Comparison of ENCODE assay signal across 9 mouse cellular contexts in the genomic region with DNA sequence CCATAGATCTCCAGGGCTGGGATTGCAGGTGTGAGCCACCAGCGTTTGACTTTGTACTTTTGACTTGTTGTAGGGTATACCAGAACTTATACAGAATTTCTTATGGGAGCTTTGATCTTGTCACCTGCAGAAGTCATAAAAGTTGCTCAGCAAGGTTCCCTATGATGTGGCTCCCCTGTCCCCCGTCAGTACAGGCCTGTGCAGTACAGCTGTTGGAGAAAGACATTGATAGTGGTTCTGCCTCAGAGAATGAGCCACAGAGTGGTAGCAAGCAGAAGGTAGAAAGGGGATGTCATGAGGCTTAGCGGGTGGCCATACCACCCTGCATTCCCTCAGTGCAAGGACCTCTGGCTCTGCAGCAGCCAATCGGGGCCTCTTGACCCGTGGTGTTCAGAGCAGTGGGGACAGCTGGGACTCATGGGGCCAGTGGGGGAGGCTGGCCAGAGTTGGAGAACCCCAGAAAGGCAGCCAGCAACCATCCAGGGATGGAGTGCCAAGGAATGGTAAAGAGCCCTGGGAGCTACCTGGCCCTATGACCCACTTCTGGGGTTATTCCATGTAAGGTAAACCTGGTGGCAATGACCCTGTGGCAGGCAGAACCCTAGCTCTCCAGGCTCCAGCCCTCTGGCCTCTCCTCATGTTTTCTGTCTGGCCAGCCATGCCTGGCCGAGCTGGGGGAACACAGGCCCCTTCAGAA. TPM values are rescaled to one million over a fixed set of nuclear protein-coding genes. Genes with fewer than 3 reads are reported as not detected.
DNase-seq lines count a peak whose midpoint lies in the region; ATAC-seq and TF ChIP-seq lines count a peak whose summit lies in the region.
"Had no signal": no experiment of that assay in that cellular context is flagged by ENCODE, and none has a peak within 500 bp of the region (broad histone marks: within the 10 kb centered on the region; RNA-seq: fewer than 3 reads in every experiment).

No protein-coding gene starts in this region.

- H3K27me3 ChIP-seq in liver, adult 2 months (ENCODE audit: control insufficient read depth, insufficient read depth, low read length), result no peaks in the 10 kb centered on the region
- H3K27me3 ChIP-seq in forebrain, embryonic 13.5 days, result no peaks in the 10 kb centered on the region
- H3K27me3 ChIP-seq in limb, embryonic 13.5 days, result 0 out of 2 replicates have a peak, but pooled peaks cover 6% of the 10 kb centered on the region
- no peaks in the 10 kb centered on the region for H3K27me3 ChIP-seq in thymus, adult 2 months (ENCODE audit: control insufficient read depth, insufficient read depth, low read length)

- TF ChIP-seq CTCF in liver, adult 2 months (IDR thresholded peaks at IDR 0.05; ENCODE audit: low read depth, low read length), result no peak
- no peak for TF ChIP-seq CTCF in thymus, adult 2 months (IDR thresholded peaks at IDR 0.05; ENCODE audit: borderline replicate concordance, control insufficient read depth, extremely low read depth, insufficient read depth, low read length, poor library complexity)

- no peaks in the 10 kb centered on the region for H3K79me2 ChIP-seq in liver, adult 2 months (ENCODE audit: control insufficient read depth, insufficient read depth, low read length)

- H3K27ac ChIP-seq in liver, adult 2 months (replicated peaks; ENCODE audit: insufficient read depth, low read depth, low read length), result peak overlapping the region; percentile 82
- peak overlapping the region; percentile 69 for H3K27ac ChIP-seq in forebrain, embryonic 13.5 days
- H3K27ac ChIP-seq in limb, embryonic 13.5 days, result peak overlapping the region; percentile 87
- H3K27ac ChIP-seq in thymus, adult 2 months (ENCODE audit: control insufficient read depth, insufficient read depth, low read length), result peak overlapping the region; percentile 92

- H3K9me3 ChIP-seq in forebrain, embryonic 13.5 days (replicated peaks), result no peaks in the 10 kb centered on the region
- H3K9me3 ChIP-seq in limb, embryonic 13.5 days, result no peaks in the 10 kb centered on the region

- peak; percentile 86 for DNase-seq in liver, adult 2 months (ENCODE audit: extremely low read depth, low read depth, low spot score)
- no peak for DNase-seq in liver
- peak; percentile 70 for DNase-seq in thymus, adult 2 months
- no peak for DNase-seq in Muller cell, postnatal 12 days (ENCODE audit: inconsistent ontology term)

- no peak overlapping the region for H3K4me2 ChIP-seq in forebrain, embryonic 13.5 days
- H3K4me2 ChIP-seq in limb, embryonic 13.5 days (replicated peaks), result peak overlapping the region; percentile 31
- H3K4me2 ChIP-seq: liver, embryonic 11.5 days had no signal

- ATAC-seq in forebrain, embryonic 13.5 days, result no peak
- no peak for ATAC-seq in limb, embryonic 13.5 days (ENCODE audit: low FRiP score, low read depth)
- no peak for ATAC-seq in frontal cortex, adult (ENCODE audit: low TSS enrichment)

- peaks cover 9% of the 10 kb centered on the region; the same call in 1 of the 2 replicates for H3K4me1 ChIP-seq in liver, adult 2 months (ENCODE audit: control insufficient read depth, insufficient read depth, low read length)
- peaks cover 82% of the 10 kb centered on the region for H3K4me1 ChIP-seq in forebrain, embryonic 13.5 days
- peaks cover 73% of the 10 kb centered on the region for H3K4me1 ChIP-seq in limb, embryonic 13.5 days
- peaks cover 67% of the 10 kb centered on the region for H3K4me1 ChIP-seq in thymus, adult 2 months (replicated peaks; ENCODE audit: control insufficient read depth, insufficient read depth, low read length)

- peak overlapping the region; percentile 13; the same call in 1 of the 2 replicates for H3K4me3 ChIP-seq in liver, adult 2 months (ENCODE audit: insufficient read depth, low read depth, low read length)
- no peak overlapping the region for H3K4me3 ChIP-seq in forebrain, embryonic 13.5 days
- H3K4me3 ChIP-seq in limb, embryonic 13.5 days, result no peak overlapping the region
- no peak overlapping the region for H3K4me3 ChIP-seq in thymus, adult 2 months (ENCODE audit: control insufficient read depth, insufficient read depth, low read length)

- TF ChIP-seq POLR2A in liver, adult 2 months (IDR thresholded peaks at IDR 0.05; ENCODE audit: extremely low read depth, insufficient read depth, low read length), result no peak
- TF ChIP-seq POLR2A in thymus, adult 2 months (IDR thresholded peaks at IDR 0.05; ENCODE audit: control insufficient read depth, extremely low read depth, insufficient read depth, low read length, poor library complexity), result 0 out of 2 replicates have a peak, but pooled peaks have one; percentile 30

- H3K9ac ChIP-seq in liver, adult 2 months (ENCODE audit: low read depth, low read length), result peak overlapping the region; percentile 41
- H3K9ac ChIP-seq in forebrain, embryonic 13.5 days, result peak overlapping the region; percentile 45
- H3K9ac ChIP-seq in limb, embryonic 13.5 days, result peak overlapping the region; percentile 19; the same call in 1 of the 2 replicates

- H3K36me3 ChIP-seq in liver, adult 2 months (ENCODE audit: control insufficient read depth, insufficient read depth, low read length), result no peaks in the 10 kb centered on the region
- H3K36me3 ChIP-seq in forebrain, embryonic 13.5 days (ENCODE audit: poor library complexity, severe bottlenecking), result no peaks in the 10 kb centered on the region
- H3K36me3 ChIP-seq in limb, embryonic 13.5 days, result no peaks in the 10 kb centered on the region
- H3K36me3 ChIP-seq in thymus, adult 2 months (ENCODE audit: control insufficient read depth, insufficient read depth, low read length), result no peaks in the 10 kb centered on the region

- 20% methylated on average over 6 of the region's 6 CpGs for WGBS in liver, adult 2 months
- WGBS in forebrain, embryonic 13.5 days, result 65% methylated on average over 6 of the region's 6 CpGs
- WGBS in limb, embryonic 13.5 days, result 43% methylated on average over 6 of the region's 6 CpGs
- WGBS in thymus, adult 2 months, result 22% methylated on average over 6 of the region's 6 CpGs

RNA-seq across cellular contexts. Expression of a gene that starts 58.6 kb away (rescaled TPM):
- not detected in 2 replicates for total RNA-seq in liver, adult 2 months (2014; rRNA removed)
- polyA plus RNA-seq in liver, adult 2 months (2012; rRNA removed), result not detected in 2 replicates
- polyA plus RNA-seq in forebrain, embryonic 13.5 days (2015; fragmentation: Nextera tagmentation; extraction: Ambion mirVana), result not detected in 2 replicates
- not detected in 2 replicates for polyA plus RNA-seq in limb, embryonic 13.5 days (2015; fragmentation: Nextera tagmentation; extraction: Ambion mirVana)
- polyA plus RNA-seq in thymus, adult 2 months (2012; rRNA removed), result not detected in 2 replicates
- total RNA-seq: gastrocnemius, postnatal 25 days had no signal
- polyA plus RNA-seq: liver, embryonic 11.5 days had no signal

Comparison
In these comparisons a context has a peak if more than half of its experiments do, and no peak if none do; other contexts are left out.
1. DNase-seq: peak in liver, adult 2 months (single experiment) and thymus, adult 2 months (single experiment); none in liver (single experiment) and Muller cell, postnatal 12 days (single experiment).
2. Peak in every context shown above with its lines, with median percentiles within 50 percentile points of each other: H3K27ac ChIP-seq and H3K9ac ChIP-seq.